In genomic region chr9:55324516-55324915, GRCm38 (mm10) we compare ENCODE assay signal across 15 mouse cellular contexts. TPM values are rescaled to one million over a fixed set of nuclear protein-coding genes. Genes with fewer than 3 reads are reported as not detected.
DNase-seq lines count a peak whose midpoint lies in the region; ATAC-seq and TF ChIP-seq lines count a peak whose summit lies in the region.
"Had no signal": no experiment of that assay in that cellular context is flagged by ENCODE, and none has a peak within 500 bp of the region (broad histone marks: within the 10 kb centered on the region; RNA-seq: fewer than 3 reads in every experiment).

No protein-coding gene starts in this region.

- in situ Hi-C loops in ES-E14 (cut with MboI; ENCODE audit: low sequenced_read_pairs in 2 of 2, unreplicated experiment in 2 of 2): no loop called here

- TF ChIP-seq EP300 in liver, postnatal 0 days (IDR thresholded peaks at IDR 0.05; ENCODE audit: low read depth): no peak

- no peak overlapping the region for H3K27ac ChIP-seq in liver, postnatal 0 days (ENCODE audit: low read depth)
- H3K27ac ChIP-seq in liver, embryonic 11.5 days (ENCODE audit: low read depth, low read length): no peak overlapping the region
- no peak overlapping the region for H3K27ac ChIP-seq in ES-E14 (ENCODE audit: insufficient read depth, low read depth, low read length, poor library complexity, severe bottlenecking)
- H3K27ac ChIP-seq: liver, embryonic 14.5 days had no signal

- H3K27me3 ChIP-seq in liver, postnatal 0 days (ENCODE audit: insufficient read depth, low read length): peaks cover 42% of the 10 kb centered on the region
- H3K27me3 ChIP-seq in liver, embryonic 11.5 days (replicated peaks; ENCODE audit: control insufficient read depth, insufficient read depth, low read length): peaks cover 66% of the 10 kb centered on the region

- no peaks in the 10 kb centered on the region for H3K36me3 ChIP-seq in liver, postnatal 0 days (replicated peaks; ENCODE audit: insufficient read depth, low read length)
- no peaks in the 10 kb centered on the region for H3K36me3 ChIP-seq in liver, embryonic 11.5 days (ENCODE audit: control insufficient read depth, insufficient read depth, low read length)
- H3K36me3 ChIP-seq in ES-E14 (ENCODE audit: control insufficient read depth, insufficient read depth, low read length, poor library complexity, severe bottlenecking): no peaks in the 10 kb centered on the region

- H3K4me2 ChIP-seq in liver, postnatal 0 days (ENCODE audit: low read depth, low read length): no peak overlapping the region
- H3K4me2 ChIP-seq in liver, embryonic 11.5 days: no peak overlapping the region

- peak; percentile 48; the same call in 1 of the 2 replicates for ATAC-seq in frontal cortex, adult (ENCODE audit: low TSS enrichment)
- no peak for ATAC-seq in liver, postnatal 0 days
- no peak for ATAC-seq in liver, embryonic 11.5 days (replicated peaks; ENCODE audit: low FRiP score)

- no peak overlapping the region for H3K4me3 ChIP-seq in liver, postnatal 0 days (ENCODE audit: low read depth, low read length)
- no peak overlapping the region for H3K4me3 ChIP-seq in liver, embryonic 11.5 days (ENCODE audit: low read depth, low read length)
- H3K4me3 ChIP-seq in ES-E14 (ENCODE audit: insufficient read depth in 1 of 2, low read depth in 1 of 2, low read length in 2 of 2, poor library complexity in 1 of 2, severe bottlenecking in 1 of 2): no peak overlapping the region
- H3K4me3 ChIP-seq: myocyte had no signal

- no peak overlapping the region for H3K9ac ChIP-seq in liver, postnatal 0 days (replicated peaks)
- no peak overlapping the region for H3K9ac ChIP-seq in liver, embryonic 11.5 days (ENCODE audit: low read depth, low read length)
- H3K9ac ChIP-seq in ES-E14 (ENCODE audit: insufficient read depth, low read depth, low read length, poor library complexity, severe bottlenecking): no peak overlapping the region
- H3K9ac ChIP-seq: liver, embryonic 14.5 days had no signal

- TF ChIP-seq CTCF in liver, postnatal 0 days (IDR thresholded peaks at IDR 0.05; ENCODE audit: low read depth): peak; percentile 15; the same call in 1 of the 2 replicates

- WGBS in liver, postnatal 0 days (ENCODE audit: insufficient replicate concordance): 46% methylated on average over 10 of the region's 10 CpGs
- WGBS in liver, embryonic 11.5 days: 57% methylated on average over 10 of the region's 10 CpGs

- H3K9me3 ChIP-seq in liver, postnatal 0 days (ENCODE audit: low read length): no peaks in the 10 kb centered on the region
- H3K9me3 ChIP-seq in liver, embryonic 11.5 days (ENCODE audit: control insufficient read depth, low read length): no peaks in the 10 kb centered on the region
- no peaks in the 10 kb centered on the region for H3K9me3 ChIP-seq in ES-E14 (ENCODE audit: control insufficient read depth, insufficient read depth, low read depth, low read length)

- 0 out of 2 replicates have a peak, but pooled peaks cover 5% of the 10 kb centered on the region for H3K4me1 ChIP-seq in liver, postnatal 0 days (ENCODE audit: insufficient read depth)
- no peaks in the 10 kb centered on the region; the same call in 1 of the 2 replicates for H3K4me1 ChIP-seq in liver, embryonic 11.5 days (replicated peaks; ENCODE audit: control insufficient read depth, insufficient read depth, low read length)
- peaks cover 0 to 3% of the 10 kb centered on the region in 2 experiments; a peak in 1 of 4 replicates for H3K4me1 ChIP-seq in ES-E14 (ENCODE audit: control insufficient read depth in 2 of 2, insufficient read depth in 2 of 2, low read length in 2 of 2, poor library complexity in 1 of 2)

- no peak for DNase-seq in frontal cortex, postnatal 36 days (ENCODE audit: low spot score in 2 of 2)
- no peak for DNase-seq in liver, postnatal 0 days
- DNase-seq in liver, embryonic 11.5 days (ENCODE audit: low spot score): no peak
- DNase-seq in ES-E14 (ENCODE audit: low read depth, low spot score): no peak
- DNase-seq in cerebellum, postnatal 36 days: peak; percentile 58 to 71
- no peak for DNase-seq in adrenal gland, postnatal 14 days
- no peak for DNase-seq in adrenal gland, postnatal 25 days
- DNase-seq: adrenal gland, adult 8-10 months; kidney, adult 9 months; layer of hippocampus, postnatal 36 days had no signal

TF ChIP-seq in ES-E14, 5 proteins besides CTCF, POLR2A, EP300 and RAD21:
- TF ChIP-seq ZNF384 (IDR thresholded peaks at IDR 0.05; ENCODE audit: low read depth, low read length) (0 out of 2 replicates have a peak, but pooled peaks have one; percentile 11), HCFC1 (IDR thresholded peaks at IDR 0.05; ENCODE audit: borderline replicate concordance, insufficient read depth, low read length) (no peak)

RNA-seq across cellular contexts. Expression of gene Nrg4, which starts 2.1 kb away (rescaled TPM):
- polyA plus RNA-seq in liver, postnatal 0 days (2015; fragmentation: Nextera tagmentation; extraction: Ambion mirVana): 4.8 and 6.6 TPM in 2 replicates
- 1.1 TPM in 2 replicates for polyA plus RNA-seq in liver, embryonic 11.5 days (2014; fragmentation: Nextera tagmentation; extraction: Ambion mirVana)
- total RNA-seq in ES-E14 (2012; rRNA removed): 5.8 and 7.0 TPM in 2 replicates
- 56.9 and 65.7 TPM in 2 replicates for total RNA-seq in adrenal gland, postnatal 14 days (2021)
- total RNA-seq in adrenal gland, postnatal 25 days (2021): 27.2 and 47.6 TPM in 2 replicates

RNA-seq across cellular contexts. Expression of gene Tmem266, which starts 2.2 kb away (rescaled TPM):
- polyA plus RNA-seq in liver, postnatal 0 days (2015; fragmentation: Nextera tagmentation; extraction: Ambion mirVana): not detected in 2 replicates
- polyA plus RNA-seq in liver, embryonic 11.5 days (2014; fragmentation: Nextera tagmentation; extraction: Ambion mirVana): 0.09 TPM in 1 of 2 replicates, not detected in the other
- total RNA-seq in ES-E14 (2012; rRNA removed): 0.58 and 0.85 TPM in 2 replicates
- total RNA-seq in adrenal gland, postnatal 14 days (2021): 0.93 and 1.3 TPM in 2 replicates
- 0.58 and 1.3 TPM in 2 replicates for total RNA-seq in adrenal gland, postnatal 25 days (2021)
- total RNA-seq: hematopoietic stem cell, adult 5-6 weeks; megakaryocyte, adult 5-6 weeks had no signal
- polyA plus RNA-seq: liver, embryonic 14.5 days; myocyte had no signal

Comparison
In these comparisons a context has a peak if more than half of its experiments do, and no peak if none do; other contexts are left out.
1. DNase-seq: peak in cerebellum, postnatal 36 days (2 of 2); none in frontal cortex, postnatal 36 days (0 of 2), liver, postnatal 0 days (single experiment), liver, embryonic 11.5 days (single experiment), ES-E14 (single experiment), adrenal gland, postnatal 14 days (single experiment) and adrenal gland, postnatal 25 days (single experiment).